Mouse (Mus musculus) urinary bladder, postnatal 14 days (tissue): Measurements from ENCODE around the gene Iqcf6.
A peak's percentile ranks its signal among the peaks of the same experiment; 100 is the strongest.

ENCODE experiments used
- DNase-seq: peaks from one replicate; pipeline ENCODE4 v3.0.0; 2021; ENCODE audit warnings: low spot score

Iqcf6 gene

GRCm38 (mm10) chr9:106656820-106657219, 30.4 kb downstream of the Iqcf6 start:
- no peak for DNase-seq

GRCm38 (mm10) chr9:106657592-106657991, 31.2 kb downstream of the Iqcf6 start:
- DNase-seq, result no peak

GRCm38 (mm10) chr9:106659441-106659840, 33.1 kb downstream of the Iqcf6 start:
- DNase-seq, result no peak

GRCm38 (mm10) chr9:106659935-106660334, 33.6 kb downstream of the Iqcf6 start:
- no peak for DNase-seq

- DNase-seq, result no peak
These were observed 36.8 kb downstream of the Iqcf6 start for GRCm38 (mm10) chr9:106663200-106663599.

- DNase-seq, result no peak
These were observed 38.1 kb downstream of the Iqcf6 start for GRCm38 (mm10) chr9:106664433-106664832.

GRCm38 (mm10) chr9:106664856-106665255, 38.5 kb downstream of the Iqcf6 start:
- DNase-seq, result no peak

- DNase-seq, result no peak
These were observed 47.5 kb downstream of the Iqcf6 start for GRCm38 (mm10) chr9:106673860-106674259.

GRCm38 (mm10) chr9:106675480-106675879, 49.1 kb downstream of the Iqcf6 start:
- DNase-seq, result peak; percentile 81

- DNase-seq, result peak; percentile 21
These were observed 49.6 kb downstream of the Iqcf6 start for GRCm38 (mm10) chr9:106675965-106676364.

GRCm38 (mm10) chr9:106676571-106676970, 50.2 kb downstream of the Iqcf6 start:
- no peak for DNase-seq
